Mouse (Mus musculus) ES-E14 (cell line): ENCODE data around the gene Tcf12. TPM values are rescaled to one million over a fixed set of nuclear protein-coding genes. Genes with fewer than 3 reads are reported as not detected.

Source experiments
- DNase-seq: peaks from one replicate; pipeline ENCODE4 v3.0.0-alpha.2; 2013; ENCODE audit warnings: low read depth, low spot score
- H3K27ac ChIP-seq: 2 replicates; pipeline ENCODE4 v1.5.1; 2012; ENCODE audit warnings: low read depth, mild to moderate bottlenecking, low read length, moderate library complexity, mixed read lengths; ENCODE audit not compliant: poor library complexity, insufficient read depth, severe bottlenecking
- H3K36me3 ChIP-seq: 2 replicates; pipeline ENCODE4 v1.6.1; 2012; ENCODE audit warnings: mild to moderate bottlenecking, low read length, moderate library complexity, mixed read lengths; ENCODE audit not compliant: control insufficient read depth, poor library complexity, insufficient read depth, severe bottlenecking
- H3K4me1 ChIP-seq, 2 experiments: fragments of 150-350 bp in 1 of 2; sonication (generic) in 1 of 2; 2 replicates each; pipeline ENCODE4 v1.6.1; 2012; ENCODE audit warnings: low read length in 2 of 2, mild to moderate bottlenecking in 1 of 2, mixed read lengths in 1 of 2; ENCODE audit not compliant: control insufficient read depth in 2 of 2, insufficient read depth in 2 of 2, poor library complexity in 1 of 2
- H3K4me3 ChIP-seq, 2 experiments: fragments of 150-350 bp in 1 of 2; sonication (generic) in 1 of 2; 2 replicates each; pipeline ENCODE4 v1.5.1; 2012; ENCODE audit warnings: low read length in 2 of 2, low read depth in 1 of 2, mild to moderate bottlenecking in 1 of 2, mixed read lengths in 1 of 2; ENCODE audit not compliant: insufficient read depth in 1 of 2, poor library complexity in 1 of 2, severe bottlenecking in 1 of 2
- H3K9ac ChIP-seq: 2 replicates; pipeline ENCODE4 v1.6.1; 2012; ENCODE audit warnings: low read depth, mild to moderate bottlenecking, low read length, mixed read lengths; ENCODE audit not compliant: poor library complexity, insufficient read depth, severe bottlenecking
- H3K9me3 ChIP-seq: fragments of 150-350 bp; sonication (generic); 2 replicates; pipeline ENCODE4 v1.6.1; 2012; ENCODE audit warnings: low read depth, mild to moderate bottlenecking, low read length; ENCODE audit not compliant: control insufficient read depth, insufficient read depth
- CHD2 ChIP-seq: IDR thresholded peaks from 2 replicates; pipeline ENCODE4 v1.6.1; 2014; ENCODE audit warnings: mild to moderate bottlenecking, low read depth, low read length, inconsistent platforms
- HCFC1 ChIP-seq: IDR thresholded peaks from 2 replicates; pipeline ENCODE4 v1.6.1; 2012; ENCODE audit warnings: low read length, inconsistent platforms, borderline replicate concordance; ENCODE audit not compliant: insufficient read depth
- MAFK ChIP-seq: IDR thresholded peaks from 2 replicates; pipeline ENCODE4 v1.6.1; 2014; ENCODE audit warnings: mild to moderate bottlenecking, low read depth, low read length, inconsistent platforms; ENCODE audit not compliant: insufficient read depth
- ZC3H11A ChIP-seq: IDR thresholded peaks from 2 replicates; pipeline ENCODE4 v1.6.1; 2012; ENCODE audit warnings: low read depth, mild to moderate bottlenecking, inconsistent platforms, low read length, borderline replicate concordance
- ZNF384 ChIP-seq: IDR thresholded peaks from 2 replicates; pipeline ENCODE4 v1.6.1; 2012; ENCODE audit warnings: low read depth, low read length, inconsistent platforms
- in situ Hi-C, 2 experiments: fragments of 600-800 bp; cut with MboI; formaldehyde crosslinking; loops; one replicate each; pipeline ENCODE4 v1.15.1; 2025; ENCODE audit warnings: low sequenced_read_pairs in 2 of 2, inconsistent platforms in 1 of 2; ENCODE audit not compliant: unreplicated experiment in 2 of 2
- total RNA-seq: library from RNA; depleted of rRNA; stranded (reverse); fragments of 300-350 nt; gene quantifications from 2 replicates; pipeline ENCODE4 v1.2.3, GENCODE M21; 2012; rRNA removed

Tcf12 gene
- total RNA-seq, 1 experiment = 17.3 TPM

GRCm38 (mm10) chr9:71803281-71803680 lies 308.4 kb downstream of the Tcf12 start:
- DNase-seq = no peak
- TF ChIP-seq ZNF384 (no peak), MAFK (no peak), CHD2 (no peak), HCFC1 (no peak), ZC3H11A (no peak)
- in situ Hi-C loops = loop anchor here in 1 of 2 experiments (10.0 kb wide), 1 partner anchor 158 kb away; no protein-coding TSS in a partner anchor

GRCm38 (mm10) chr9:71799598-71799997 lies 312.1 kb downstream of the Tcf12 start:
- in situ Hi-C loops = no loop called here
- Histone ChIP-seq H3K36me3 (no peaks in the 10 kb centered on the region), H3K4me3 (no peak overlapping the region), H3K9me3 (no peaks in the 10 kb centered on the region), H3K9ac (no peak overlapping the region), H3K27ac (no peak overlapping the region), H3K4me1 (peaks cover 0 to 4% of the 10 kb centered on the region in 2 experiments; a peak in 1 of 4 replicates)
- TF ChIP-seq MAFK (no peak), ZC3H11A (no peak), CHD2 (no peak), HCFC1 (no peak)
- DNase-seq = no peak

More at GRCm38 (mm10) chr9:71803281-71803680, 308.4 kb downstream of the Tcf12 start:
- H3K36me3 ChIP-seq = no peaks in the 10 kb centered on the region
- no peak overlapping the region for H3K4me3 ChIP-seq
- H3K4me1 ChIP-seq = peaks cover 0 to 3% of the 10 kb centered on the region in 2 experiments; a peak in 1 of 4 replicates
- no peak overlapping the region for H3K9ac ChIP-seq
- H3K27ac ChIP-seq = no peak overlapping the region
- no peaks in the 10 kb centered on the region for H3K9me3 ChIP-seq

- DNase-seq = no peak
- in situ Hi-C loops = no loop called here
- TF ChIP-seq HCFC1 (no peak), MAFK (no peak), CHD2 (no peak), ZNF384 (no peak), ZC3H11A (no peak)
- Histone ChIP-seq H3K4me1 (peaks cover 0 to 4% of the 10 kb centered on the region in 2 experiments; a peak in 1 of 4 replicates), H3K36me3 (no peaks in the 10 kb centered on the region), H3K4me3 (no peak overlapping the region), H3K9me3 (no peaks in the 10 kb centered on the region), H3K9ac (no peak overlapping the region), H3K27ac (no peak overlapping the region)
These were observed 313.5 kb downstream of the Tcf12 start for GRCm38 (mm10) chr9:71798176-71798575.

Other genes starting within 250 kb of the Tcf12 start
- 53.5 and 62.6 TPM in 2 replicates for gene Zfp280d, start 163.0 kb upstream of the Tcf12 start, total RNA-seq